ENCODE assay signal across 18 mouse cellular contexts in genomic region chr16:15083692-15084091, GRCm38 (mm10).
DNase-seq lines count a peak whose midpoint lies in the region; ATAC-seq lines count a peak whose summit lies in the region.
"Had no signal": no experiment of that assay in that cellular context is flagged by ENCODE, and none has a peak within 500 bp of the region (broad histone marks: within the 10 kb centered on the region; RNA-seq: fewer than 3 reads in every experiment).

No protein-coding gene starts in this region.

- H3K4me1 ChIP-seq in heart, embryonic 10.5 days = peaks cover 6% of the 10 kb centered on the region
- peaks cover 2% of the 10 kb centered on the region; the same call in 1 of the 2 replicates for H3K4me1 ChIP-seq in heart, embryonic 11.5 days (ENCODE audit: control insufficient read depth, insufficient read depth, low read length)
- peaks cover 14% of the 10 kb centered on the region for H3K4me1 ChIP-seq in kidney, embryonic 16.5 days (ENCODE audit: insufficient read depth, low read length)
- H3K4me1 ChIP-seq in forebrain, embryonic 13.5 days = peaks cover 6% of the 10 kb centered on the region
- H3K4me1 ChIP-seq: liver, embryonic 13.5 days; megakaryocyte, embryonic 14.5 days had no signal

- no peak overlapping the region for H3K4me2 ChIP-seq in heart, embryonic 11.5 days
- peak overlapping the region; percentile 86; the same call in 1 of the 2 replicates for H3K4me2 ChIP-seq in kidney, embryonic 16.5 days (replicated peaks; ENCODE audit: low read depth, low read length)
- no peak overlapping the region for H3K4me2 ChIP-seq in forebrain, embryonic 13.5 days
- H3K4me2 ChIP-seq: liver, embryonic 13.5 days had no signal

- no peak for ATAC-seq in heart, embryonic 11.5 days (replicated peaks; ENCODE audit: insufficient number of reproducible peaks, low FRiP score, low TSS enrichment)
- no peak for ATAC-seq in kidney, embryonic 16.5 days (ENCODE audit: low FRiP score, low TSS enrichment)
- ATAC-seq in forebrain, embryonic 13.5 days = no peak
- ATAC-seq: activated CD4-positive, CD25-positive, alpha-beta regulatory T cell, adult 4 months had no signal

- 57% methylated on average over 3 of the region's 3 CpGs for WGBS in heart, embryonic 10.5 days
- WGBS in heart, embryonic 11.5 days (ENCODE audit: insufficient replicate concordance) = 58% methylated on average over 3 of the region's 3 CpGs
- 43% methylated on average over 3 of the region's 3 CpGs for WGBS in kidney, embryonic 16.5 days
- 38% methylated on average over 3 of the region's 3 CpGs for WGBS in forebrain, embryonic 13.5 days

- no peak overlapping the region for H3K9ac ChIP-seq in heart, embryonic 11.5 days (ENCODE audit: low read depth, low read length)
- no peak overlapping the region; the same call in 1 of the 2 replicates for H3K9ac ChIP-seq in kidney, embryonic 16.5 days (replicated peaks; ENCODE audit: low read length)
- no peak overlapping the region for H3K9ac ChIP-seq in forebrain, embryonic 13.5 days
- H3K9ac ChIP-seq: liver, embryonic 13.5 days had no signal

- 0 out of 2 replicates have a peak overlapping the region, but pooled peaks have one; percentile 85 for H3K27ac ChIP-seq in heart, embryonic 10.5 days
- H3K27ac ChIP-seq in heart, embryonic 11.5 days (ENCODE audit: low read depth, low read length) = no peak overlapping the region
- H3K27ac ChIP-seq in kidney, embryonic 16.5 days (ENCODE audit: low read length) = peak overlapping the region; percentile 94
- H3K27ac ChIP-seq in forebrain, embryonic 13.5 days = no peak overlapping the region
- H3K27ac ChIP-seq: liver, embryonic 13.5 days had no signal

- no peaks in the 10 kb centered on the region for H3K36me3 ChIP-seq in heart, embryonic 10.5 days
- H3K36me3 ChIP-seq in heart, embryonic 11.5 days (ENCODE audit: control insufficient read depth, insufficient read depth, low read length) = no peaks in the 10 kb centered on the region
- no peaks in the 10 kb centered on the region for H3K36me3 ChIP-seq in kidney, embryonic 16.5 days (ENCODE audit: insufficient read depth, low read length)
- no peaks in the 10 kb centered on the region for H3K36me3 ChIP-seq in forebrain, embryonic 13.5 days (ENCODE audit: poor library complexity, severe bottlenecking)
- H3K36me3 ChIP-seq: G1E; intestine, embryonic 15.5 days; liver, embryonic 13.5 days had no signal

- no peak overlapping the region for H3K4me3 ChIP-seq in heart, embryonic 10.5 days
- H3K4me3 ChIP-seq in heart, embryonic 11.5 days (ENCODE audit: low read depth, low read length) = no peak overlapping the region
- H3K4me3 ChIP-seq in kidney, embryonic 16.5 days (ENCODE audit: low read length) = no peak overlapping the region
- no peak overlapping the region for H3K4me3 ChIP-seq in forebrain, embryonic 13.5 days
- H3K4me3 ChIP-seq: erythroblast, embryonic 14.5 days; liver, embryonic 13.5 days; megakaryocyte, embryonic 14.5 days had no signal

- no peak for DNase-seq in heart, embryonic 10.5 days (ENCODE audit: low spot score)
- DNase-seq in kidney, postnatal 25 days = no peak
- peak; percentile 58 for DNase-seq in Muller cell, postnatal 12 days (ENCODE audit: inconsistent ontology term)
- peak; percentile 17 for DNase-seq in kidney, postnatal 10 days
- DNase-seq in testis, postnatal 14 days (ENCODE audit: low spot score) = no peak
- DNase-seq: B cell, adult 2 months; cerebellum, adult 9-10 months; liver, embryonic 13.5 days; right cerebral cortex, postnatal 25 days; thymus, postnatal 36 days had no signal

- no peaks in the 10 kb centered on the region for H3K27me3 ChIP-seq in heart, embryonic 10.5 days (ENCODE audit: insufficient read depth, poor library complexity, severe bottlenecking)
- no peaks in the 10 kb centered on the region for H3K27me3 ChIP-seq in heart, embryonic 11.5 days (ENCODE audit: control insufficient read depth, insufficient read depth, low read length)
- no peaks in the 10 kb centered on the region for H3K27me3 ChIP-seq in kidney, embryonic 16.5 days (ENCODE audit: insufficient read depth, low read length)
- H3K27me3 ChIP-seq in forebrain, embryonic 13.5 days = peaks cover 24% of the 10 kb centered on the region

- H3K9me3 ChIP-seq in heart, embryonic 10.5 days = no peaks in the 10 kb centered on the region
- no peaks in the 10 kb centered on the region for H3K9me3 ChIP-seq in heart, embryonic 11.5 days (replicated peaks; ENCODE audit: control insufficient read depth, low read length)
- no peaks in the 10 kb centered on the region for H3K9me3 ChIP-seq in kidney, embryonic 16.5 days (ENCODE audit: low read length)
- no peaks in the 10 kb centered on the region for H3K9me3 ChIP-seq in forebrain, embryonic 13.5 days (replicated peaks)
- H3K9me3 ChIP-seq: G1E; intestine, embryonic 15.5 days; liver, embryonic 13.5 days had no signal

Comparison
In these comparisons a context has a peak if more than half of its experiments do, and no peak if none do; other contexts are left out.
1. DNase-seq: peak in Muller cell, postnatal 12 days (single experiment) and kidney, postnatal 10 days (single experiment); none in heart, embryonic 10.5 days (single experiment), kidney, postnatal 25 days (0 of 2) and testis, postnatal 14 days (single experiment).
2. H3K27ac ChIP-seq: peak in heart, embryonic 10.5 days (single experiment) and kidney, embryonic 16.5 days (single experiment); none in heart, embryonic 11.5 days (single experiment) and forebrain, embryonic 13.5 days (single experiment).